Mouse (Mus musculus): Measurements from ENCODE around the gene Coq5. TPM values are rescaled to one million over a fixed set of nuclear protein-coding genes. Genes with fewer than 3 reads are reported as not detected.

The Coq5 gene
- polyA plus RNA-seq, 1 experiment from 2014 or later = 61.4 TPM

GRCm38 (mm10) chr5:115237803-115238728 is 41.4 kb upstream of the Coq5 start:
- peaks cover 29% of the 10 kb centered on the region for H3K36me3 ChIP-seq (ENCODE audit: control insufficient read depth, insufficient read depth, low read length)
- peak; percentile 86 for ATAC-seq
- under 1% methylated on average over 84 of the region's 88 CpGs for WGBS
- H3K9me3 ChIP-seq (ENCODE audit: control insufficient read depth, low read length) = no peaks in the 10 kb centered on the region
- H3K9ac ChIP-seq (ENCODE audit: low read depth, low read length) = peak overlapping the region; percentile 83
- H3K4me1 ChIP-seq (ENCODE audit: control insufficient read depth, insufficient read depth, low read depth, low read length) = peaks cover 17% of the 10 kb centered on the region
- peak overlapping the region; percentile 87 for H3K4me2 ChIP-seq (ENCODE audit: low read length)
- peak overlapping the region; percentile 74 for H3K27ac ChIP-seq (ENCODE audit: low read depth, low read length)
- H3K27me3 ChIP-seq (replicated peaks; ENCODE audit: control insufficient read depth, insufficient read depth, low read length) = no peaks in the 10 kb centered on the region
- peak overlapping the region; percentile 85 for H3K4me3 ChIP-seq (ENCODE audit: low read length)

DNA sequence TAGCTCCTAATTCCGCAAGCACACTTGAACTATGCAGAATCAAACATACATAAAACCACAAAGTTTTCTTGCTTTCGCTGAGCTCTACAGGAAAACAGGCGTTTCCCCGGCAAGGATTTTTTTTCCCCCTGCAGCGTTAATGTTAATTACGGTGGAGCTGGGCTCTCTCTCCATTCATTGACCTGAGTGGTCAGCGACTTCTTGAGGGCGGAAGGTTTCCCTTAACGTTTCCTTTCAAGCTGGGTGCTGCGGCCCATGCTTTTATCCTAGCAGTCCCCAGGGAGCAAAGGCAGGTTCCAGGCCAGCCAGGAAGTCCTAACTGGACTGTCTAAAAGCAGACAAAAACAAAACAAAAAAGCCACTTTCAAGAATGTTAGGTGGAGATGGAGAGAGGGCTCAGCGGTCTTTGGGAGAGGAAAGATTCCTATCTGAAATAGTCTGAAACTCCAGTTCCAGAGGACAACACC is 40.7 kb upstream of the Coq5 start:
- Histone ChIP-seq H3K9ac (ENCODE audit: low read depth, low read length) (peak overlapping the region; percentile 83; the same call in 1 of the 2 replicates), H3K4me2 (ENCODE audit: low read length) (peak overlapping the region; percentile 87), H3K36me3 (ENCODE audit: control insufficient read depth, insufficient read depth, low read length) (peaks cover 36% of the 10 kb centered on the region), H3K9me3 (ENCODE audit: control insufficient read depth, low read length) (no peaks in the 10 kb centered on the region), H3K27ac (ENCODE audit: low read depth, low read length) (no peak overlapping the region), H3K4me1 (ENCODE audit: control insufficient read depth, insufficient read depth, low read depth, low read length) (peaks cover 17% of the 10 kb centered on the region), H3K27me3 (replicated peaks; ENCODE audit: control insufficient read depth, insufficient read depth, low read length) (no peaks in the 10 kb centered on the region), H3K4me3 (ENCODE audit: low read length) (peak overlapping the region; percentile 85)
- no peak for ATAC-seq
- WGBS = 5% methylated on average over 11 of the region's 11 CpGs

DNA sequence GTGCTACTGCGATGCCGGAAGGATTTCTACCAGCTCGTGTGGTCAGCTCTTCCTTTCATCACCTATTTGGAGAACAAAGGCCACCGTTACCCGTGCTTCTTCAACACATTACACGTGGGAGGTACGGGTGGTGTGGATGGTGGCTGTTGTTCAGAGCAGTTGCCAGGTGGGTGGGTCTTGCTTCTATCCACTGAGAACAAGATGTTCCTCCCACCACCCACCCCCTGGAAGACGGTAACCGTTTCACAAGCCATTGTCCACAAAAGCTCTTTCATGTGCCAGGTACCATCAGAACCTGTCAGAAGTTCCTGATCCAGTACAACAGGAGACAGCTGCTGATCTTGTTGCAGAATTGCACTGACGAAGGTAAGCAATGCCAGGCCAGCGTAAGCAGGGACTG is 39.3 kb upstream of the Coq5 start:
- H3K27ac ChIP-seq (ENCODE audit: low read depth, low read length) = no peak overlapping the region
- H3K4me3 ChIP-seq (ENCODE audit: low read length) = no peak overlapping the region
- H3K36me3 ChIP-seq (ENCODE audit: control insufficient read depth, insufficient read depth, low read length) = peaks cover 47% of the 10 kb centered on the region
- no peak overlapping the region for H3K4me2 ChIP-seq (ENCODE audit: low read length)
- H3K27me3 ChIP-seq (replicated peaks; ENCODE audit: control insufficient read depth, insufficient read depth, low read length) = no peaks in the 10 kb centered on the region
- H3K9me3 ChIP-seq (ENCODE audit: control insufficient read depth, low read length) = no peaks in the 10 kb centered on the region
- 86% methylated on average over 11 of the region's 11 CpGs for WGBS
- ATAC-seq = no peak
- H3K4me1 ChIP-seq (ENCODE audit: control insufficient read depth, insufficient read depth, low read depth, low read length) = peaks cover 17% of the 10 kb centered on the region
- no peak overlapping the region for H3K9ac ChIP-seq (ENCODE audit: low read depth, low read length)

DNA sequence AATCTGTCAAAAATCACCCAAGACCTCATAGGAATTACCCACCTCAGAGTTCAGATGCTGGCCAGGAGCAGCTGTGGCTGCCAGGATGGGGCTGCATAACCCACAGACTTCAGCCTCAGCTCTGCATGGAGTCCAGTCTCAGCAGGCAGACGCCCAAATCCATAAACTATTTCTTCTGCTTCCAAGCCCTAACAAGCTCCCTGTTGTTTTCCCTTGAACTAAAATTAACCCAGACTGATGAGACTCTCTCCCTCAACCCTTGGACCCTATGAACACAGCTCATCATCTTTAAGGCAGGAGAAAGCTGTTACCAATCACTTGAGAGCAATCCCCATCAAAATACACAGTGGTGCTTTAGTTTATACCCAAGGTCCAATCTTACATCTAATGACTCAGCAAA is 24.0 kb upstream of the Coq5 start:
- Histone ChIP-seq H3K27ac (ENCODE audit: low read depth, low read length) (no peak overlapping the region), H3K9me3 (ENCODE audit: control insufficient read depth, low read length) (no peaks in the 10 kb centered on the region), H3K4me3 (ENCODE audit: low read length) (no peak overlapping the region), H3K4me2 (ENCODE audit: low read length) (no peak overlapping the region), H3K36me3 (ENCODE audit: control insufficient read depth, insufficient read depth, low read length) (peaks cover 40% of the 10 kb centered on the region), H3K4me1 (ENCODE audit: control insufficient read depth, insufficient read depth, low read depth, low read length) (no peaks in the 10 kb centered on the region), H3K27me3 (replicated peaks; ENCODE audit: control insufficient read depth, insufficient read depth, low read length) (no peaks in the 10 kb centered on the region), H3K9ac (ENCODE audit: low read depth, low read length) (no peak overlapping the region)
- no peak for ATAC-seq
- WGBS = 80% methylated on average over 1 of the region's 1 CpGs

DNA sequence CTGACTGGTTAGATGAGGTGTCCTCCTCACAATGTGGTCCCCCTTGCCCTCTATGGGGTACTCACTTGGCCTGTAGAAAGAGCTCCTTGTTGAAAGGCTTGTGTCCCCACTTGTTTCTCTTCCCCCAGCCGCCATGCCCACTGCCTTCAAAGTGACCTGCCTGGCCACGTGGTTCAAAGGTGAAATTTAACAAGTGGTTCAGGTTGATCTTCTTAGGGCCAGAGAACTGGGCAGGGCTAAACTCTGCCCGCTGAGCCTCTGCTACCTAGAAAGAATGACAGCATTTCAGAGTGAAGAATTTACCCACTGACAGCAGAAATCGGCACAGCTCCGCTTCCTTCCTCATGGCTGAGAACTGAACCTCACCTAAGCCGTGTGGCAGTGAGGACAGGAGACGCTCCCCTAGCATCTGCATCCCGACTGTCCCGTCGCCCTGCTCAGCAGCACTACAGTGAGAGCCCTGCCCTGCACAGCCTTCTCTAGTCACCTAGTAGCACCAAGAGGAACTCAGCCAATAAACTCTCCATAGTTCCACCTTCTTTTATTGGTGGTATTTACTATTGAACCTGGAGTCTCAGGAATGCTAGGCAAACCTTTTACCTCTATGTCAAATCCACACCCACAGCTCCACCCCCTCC is 22.4 kb upstream of the Coq5 start:
- 93% methylated on average over 10 of the region's 10 CpGs for WGBS
- no peak overlapping the region for H3K27ac ChIP-seq (ENCODE audit: low read depth, low read length)
- ATAC-seq = no peak
- no peaks in the 10 kb centered on the region for H3K4me1 ChIP-seq (ENCODE audit: control insufficient read depth, insufficient read depth, low read depth, low read length)
- H3K9me3 ChIP-seq (ENCODE audit: control insufficient read depth, low read length) = no peaks in the 10 kb centered on the region
- no peak overlapping the region for H3K4me3 ChIP-seq (ENCODE audit: low read length)
- no peak overlapping the region for H3K4me2 ChIP-seq (ENCODE audit: low read length)
- H3K27me3 ChIP-seq (replicated peaks; ENCODE audit: control insufficient read depth, insufficient read depth, low read length) = no peaks in the 10 kb centered on the region
- H3K36me3 ChIP-seq (ENCODE audit: control insufficient read depth, insufficient read depth, low read length) = peaks cover 29% of the 10 kb centered on the region
- H3K9ac ChIP-seq (ENCODE audit: low read depth, low read length) = no peak overlapping the region

- Histone ChIP-seq H3K27me3 (replicated peaks; ENCODE audit: control insufficient read depth, insufficient read depth, low read length) (no peaks in the 10 kb centered on the region), H3K9ac (ENCODE audit: low read depth, low read length) (no peak overlapping the region), H3K36me3 (ENCODE audit: control insufficient read depth, insufficient read depth, low read length) (peaks cover 27% of the 10 kb centered on the region), H3K4me2 (ENCODE audit: low read length) (no peak overlapping the region), H3K4me1 (ENCODE audit: control insufficient read depth, insufficient read depth, low read depth, low read length) (no peaks in the 10 kb centered on the region), H3K27ac (ENCODE audit: low read depth, low read length) (no peak overlapping the region), H3K4me3 (ENCODE audit: low read length) (no peak overlapping the region), H3K9me3 (ENCODE audit: control insufficient read depth, low read length) (no peaks in the 10 kb centered on the region)
- 84% methylated on average over 6 of the region's 6 CpGs for WGBS
- ATAC-seq = no peak
Measured at GRCm38 (mm10) chr5:115260356-115260755, 19.1 kb upstream of the Coq5 start.

DNA sequence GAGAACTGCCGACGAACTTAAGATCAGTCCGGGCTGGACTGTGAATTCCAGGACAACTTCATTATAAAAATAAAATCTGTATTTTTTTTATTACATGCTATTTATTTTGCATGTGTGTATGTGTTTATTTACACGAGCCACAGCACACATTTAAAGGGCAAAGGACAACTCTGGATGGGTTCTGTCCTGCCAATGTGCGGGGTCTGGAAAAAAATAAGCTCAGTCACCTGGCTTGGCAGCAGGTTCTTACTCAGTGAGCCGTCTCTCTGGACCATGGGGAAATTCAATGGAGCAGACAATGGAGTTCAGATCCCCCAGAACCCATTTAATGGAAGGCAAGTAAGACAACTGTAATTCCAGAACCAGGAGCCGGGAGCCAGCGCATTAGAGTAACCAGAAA is 18.3 kb upstream of the Coq5 start:
- Histone ChIP-seq H3K9me3 (ENCODE audit: control insufficient read depth, low read length) (no peaks in the 10 kb centered on the region), H3K9ac (ENCODE audit: low read depth, low read length) (no peak overlapping the region), H3K36me3 (ENCODE audit: control insufficient read depth, insufficient read depth, low read length) (peaks cover 25% of the 10 kb centered on the region), H3K4me2 (ENCODE audit: low read length) (no peak overlapping the region), H3K27me3 (replicated peaks; ENCODE audit: control insufficient read depth, insufficient read depth, low read length) (no peaks in the 10 kb centered on the region), H3K4me3 (ENCODE audit: low read length) (no peak overlapping the region), H3K27ac (ENCODE audit: low read depth, low read length) (no peak overlapping the region), H3K4me1 (ENCODE audit: control insufficient read depth, insufficient read depth, low read depth, low read length) (peaks cover 4% of the 10 kb centered on the region)
- WGBS = 85% methylated on average over 8 of the region's 8 CpGs
- ATAC-seq = no peak

DNA sequence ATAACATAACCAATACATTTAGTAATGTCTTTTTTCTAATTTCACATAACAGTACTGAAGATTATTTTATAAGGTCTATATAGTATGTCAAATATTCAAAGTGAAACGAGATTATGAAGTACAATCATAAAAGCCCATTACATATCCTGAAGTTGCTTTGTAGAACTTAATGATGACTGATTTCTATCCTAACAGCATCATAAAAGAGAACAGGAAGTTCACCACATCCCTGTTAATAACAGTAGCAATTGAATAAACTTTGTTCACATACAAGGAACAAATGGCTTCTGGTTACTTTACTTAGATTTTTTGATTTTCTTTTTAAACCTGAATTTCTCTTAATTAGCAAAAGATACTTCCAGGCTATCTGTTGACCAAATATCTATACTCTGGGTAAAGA is 17.6 kb upstream of the Coq5 start:
- Histone ChIP-seq H3K4me2 (ENCODE audit: low read length) (no peak overlapping the region), H3K4me3 (ENCODE audit: low read length) (no peak overlapping the region), H3K27ac (ENCODE audit: low read depth, low read length) (no peak overlapping the region), H3K27me3 (replicated peaks; ENCODE audit: control insufficient read depth, insufficient read depth, low read length) (no peaks in the 10 kb centered on the region), H3K9ac (ENCODE audit: low read depth, low read length) (no peak overlapping the region), H3K4me1 (ENCODE audit: control insufficient read depth, insufficient read depth, low read depth, low read length) (peaks cover 7% of the 10 kb centered on the region), H3K9me3 (ENCODE audit: control insufficient read depth, low read length) (no peaks in the 10 kb centered on the region), H3K36me3 (ENCODE audit: control insufficient read depth, insufficient read depth, low read length) (peaks cover 17% of the 10 kb centered on the region)
- no peak for ATAC-seq
- WGBS = 80% methylated on average over 1 of the region's 1 CpGs

- no peaks in the 10 kb centered on the region for H3K9me3 ChIP-seq (ENCODE audit: control insufficient read depth, low read length)
- ATAC-seq = no peak
- H3K4me1 ChIP-seq (ENCODE audit: control insufficient read depth, insufficient read depth, low read depth, low read length) = peaks cover 10% of the 10 kb centered on the region
- H3K36me3 ChIP-seq (ENCODE audit: control insufficient read depth, insufficient read depth, low read length) = peaks cover 12% of the 10 kb centered on the region
- no peak overlapping the region for H3K27ac ChIP-seq (ENCODE audit: low read depth, low read length)
- no peak overlapping the region for H3K4me3 ChIP-seq (ENCODE audit: low read length)
- H3K27me3 ChIP-seq (replicated peaks; ENCODE audit: control insufficient read depth, insufficient read depth, low read length) = no peaks in the 10 kb centered on the region
- H3K4me2 ChIP-seq (ENCODE audit: low read length) = no peak overlapping the region
- WGBS = 87% methylated on average over 14 of the region's 14 CpGs
- no peak overlapping the region for H3K9ac ChIP-seq (ENCODE audit: low read depth, low read length)
Measured at GRCm38 (mm10) chr5:115262502-115263291, 16.8 kb upstream of the Coq5 start.
